Mouse (Mus musculus): ENCODE measurements at regions not wholly inside any gene's neighbourhood (a gene's known extent, or its start where the extent isn't known, plus 50 kb on each side); places are given as distances from the start of the nearest gene placed in this dataset.

DNA sequence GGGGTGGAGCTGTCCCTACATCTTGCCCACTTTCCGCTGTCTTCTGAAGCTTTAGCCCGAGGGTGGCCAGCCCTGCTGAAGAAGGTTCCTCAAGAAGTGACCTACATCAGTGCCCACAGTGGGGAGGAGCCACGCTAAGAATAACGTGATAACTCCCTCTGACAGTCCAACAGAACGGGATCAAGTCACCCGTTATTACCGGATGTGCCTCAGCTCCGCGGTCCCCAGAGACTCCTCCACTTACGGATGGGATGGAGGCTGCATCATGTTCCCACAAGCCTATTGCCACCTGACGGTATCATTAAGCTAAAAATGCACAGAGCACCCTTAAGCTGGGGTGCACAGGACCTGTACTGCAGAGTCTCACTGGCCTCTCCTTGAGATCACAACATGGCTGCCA lies 63.2 kb upstream of the Runx3 start:
- TF ChIP-seq TBP (IDR thresholded peaks at IDR 0.05; ENCODE audit: low read depth, low read length), result no peak
- TF ChIP-seq NELFE (IDR thresholded peaks at IDR 0.05; ENCODE audit: low read depth, low read length), result no peak
- TF ChIP-seq MAZ (IDR thresholded peaks at IDR 0.05; ENCODE audit: low read depth, low read length), result no peak
